Mouse (Mus musculus) myocyte (in vitro differentiated cells): ENCODE data around the gene Cd177.

Experiments
- CEBPB ChIP-seq: IDR thresholded peaks from 2 replicates; pipeline ENCODE4 v1.6.1; 2011; ENCODE audit warnings: mild to moderate bottlenecking, moderate library complexity; ENCODE audit not compliant: poor library complexity, insufficient read depth, severe bottlenecking
- E2F4 ChIP-seq: IDR thresholded peaks from one replicate; pipeline ENCODE4 v1.6.1; 2011; ENCODE audit warnings: mild to moderate bottlenecking, control low read depth, moderate library complexity; ENCODE audit not compliant: insufficient read depth
- MAX ChIP-seq: IDR thresholded peaks from one replicate; pipeline ENCODE4 v1.6.1; 2011; ENCODE audit warnings: low read depth, mild to moderate bottlenecking, control low read depth
- MYOD1 ChIP-seq, 3 experiments: IDR thresholded peaks; one replicate each; pipeline ENCODE4 v1.6.1; 2011; ENCODE audit warnings: control low read depth in 2 of 3, low read depth in 2 of 3, mild to moderate bottlenecking in 2 of 3, moderate library complexity in 1 of 3; ENCODE audit not compliant: insufficient read length in 2 of 3, control insufficient read depth in 1 of 3
- MYOG ChIP-seq, 3 experiments: IDR thresholded peaks; one replicate each; pipeline ENCODE4 v1.6.1; 2011; ENCODE audit warnings: control low read depth in 2 of 3, low read depth in 2 of 3, mild to moderate bottlenecking in 2 of 3; ENCODE audit not compliant: insufficient read length in 2 of 3, control insufficient read depth in 1 of 3, insufficient read depth in 1 of 3
- POLR2A ChIP-seq: IDR thresholded peaks from one replicate; pipeline ENCODE4 v1.6.1; 2011; ENCODE audit warnings: low read depth, mild to moderate bottlenecking, control low read depth, moderate library complexity; ENCODE audit not compliant: insufficient read length
- POLR2AphosphoS2 ChIP-seq: IDR thresholded peaks from one replicate; pipeline ENCODE4 v1.6.1; 2011; ENCODE audit warnings: low read depth, control low read depth; ENCODE audit not compliant: insufficient read length
- REST ChIP-seq: IDR thresholded peaks from one replicate; pipeline ENCODE4 v1.6.1; 2011; ENCODE audit warnings: mild to moderate bottlenecking, control low read depth, moderate library complexity; ENCODE audit not compliant: insufficient read depth, insufficient read length
- TCF12 ChIP-seq: IDR thresholded peaks from one replicate; pipeline ENCODE4 v1.6.1; 2011; ENCODE audit warnings: mild to moderate bottlenecking, control low read depth; ENCODE audit not compliant: poor library complexity, insufficient read depth, severe bottlenecking
- TCF3 ChIP-seq: IDR thresholded peaks from one replicate; pipeline ENCODE4 v1.6.1; 2011; ENCODE audit warnings: low read depth, control low read depth; ENCODE audit not compliant: insufficient read length
- USF1 ChIP-seq: IDR thresholded peaks from one replicate; pipeline ENCODE4 v1.6.1; 2011; ENCODE audit warnings: low read depth, mild to moderate bottlenecking, control low read depth, moderate library complexity

- TF ChIP-seq POLR2A (no peak), MYOD1 (IDR thresholded peaks at IDR 0.05; ENCODE audit: control insufficient read depth in 1 of 3, insufficient read length in 2 of 3, low read depth in 2 of 3) (no peak), MAX (no peak), TCF12 (no peak), MYOG (IDR thresholded peaks at IDR 0.05; ENCODE audit: control insufficient read depth in 1 of 3, insufficient read depth in 1 of 3, insufficient read length in 2 of 3, low read depth in 2 of 3) (no peak), USF1 (no peak), REST (no peak), E2F4 (no peak), TCF3 (no peak), POLR2AphosphoS2 (no peak), CEBPB (no peak)
Measured at GRCm38 (mm10) chr7:24750695-24751094, 9.4 kb downstream of the Cd177 start.
